Mouse (Mus musculus): ENCODE measurements at regions not wholly inside any gene's neighbourhood (a gene's known extent, or its start where the extent isn't known, plus 50 kb on each side); places are given as distances from the start of the nearest gene placed in this dataset.
A peak's percentile ranks its signal among the peaks of the same experiment; 100 is the strongest.

GRCm38 (mm10) chr7:142835319-142835718 is 92.1 kb upstream of the Ins2 start:
- TF ChIP-seq POLR2A (IDR thresholded peaks at IDR 0.05; ENCODE audit: borderline replicate concordance, extremely low read depth, insufficient read depth, insufficient read length, poor library complexity, severe bottlenecking) (no peak), CTCF (IDR thresholded peaks at IDR 0.05; ENCODE audit: borderline replicate concordance, extremely low read depth, insufficient read depth, insufficient read length) (no peak)
- DNase-seq (ENCODE audit: low read depth), result peak; percentile 0

DNA sequence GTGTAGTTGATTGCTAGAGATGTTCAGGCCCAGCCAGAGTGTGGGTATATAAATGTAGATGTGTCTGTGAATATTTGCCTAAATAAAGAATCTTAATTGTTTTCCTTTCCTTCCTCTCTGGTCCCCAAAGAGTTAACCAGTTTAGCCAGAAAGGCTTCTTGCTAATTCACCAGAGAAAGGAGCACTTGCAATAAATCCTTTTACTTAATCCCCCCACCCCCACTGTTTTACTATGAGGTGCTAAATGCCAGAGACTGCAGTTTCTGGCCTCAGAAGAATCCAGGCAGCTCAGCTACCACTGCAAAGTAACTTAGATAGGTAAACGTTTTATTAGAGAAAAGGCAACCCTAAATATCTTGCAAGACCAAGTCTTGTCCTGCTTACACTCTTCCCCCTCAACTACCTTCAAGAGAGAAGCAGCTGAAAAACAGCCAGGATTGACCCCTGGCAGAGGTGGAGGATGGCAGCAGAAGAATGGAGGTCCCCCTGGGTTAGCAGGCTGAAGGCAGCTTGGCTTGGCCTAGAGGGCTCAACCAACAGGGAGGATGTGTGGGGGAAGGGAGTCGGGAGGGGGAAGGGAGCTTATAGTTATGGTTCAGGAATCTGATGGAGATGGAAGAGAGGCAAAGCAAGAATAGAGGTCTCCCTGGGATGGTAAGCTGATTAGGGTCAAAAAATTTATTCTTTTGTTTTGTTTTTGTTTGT is 87.9 kb upstream of the Ins2 start:
- peak; percentile 29 for DNase-seq (ENCODE audit: low read depth)
- TF ChIP-seq POLR2A (IDR thresholded peaks at IDR 0.05; ENCODE audit: borderline replicate concordance, extremely low read depth, insufficient read depth, insufficient read length, poor library complexity, severe bottlenecking) (no peak), CTCF (IDR thresholded peaks at IDR 0.05; ENCODE audit: borderline replicate concordance, extremely low read depth, insufficient read depth, insufficient read length) (no peak)

DNA sequence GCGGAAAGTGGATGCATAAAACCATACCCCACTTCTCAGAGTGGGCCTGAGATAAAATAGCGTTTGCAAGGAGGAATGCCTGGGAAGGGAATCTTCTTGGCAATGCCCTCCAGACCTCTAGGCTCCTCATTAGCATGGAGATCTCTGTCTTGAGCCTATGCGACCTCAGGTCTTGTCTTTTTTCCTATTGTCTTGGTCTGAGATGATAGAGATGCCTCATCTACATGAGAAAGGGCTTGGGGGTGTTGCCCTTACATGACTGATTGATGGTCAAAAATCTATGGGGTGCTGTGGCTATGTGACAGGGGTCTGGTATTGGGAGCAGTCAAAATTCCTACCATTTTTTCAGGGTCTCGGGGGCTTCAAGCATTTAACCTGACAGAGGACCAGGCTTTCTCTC is 67.5 kb upstream of the Ins2 start:
- TF ChIP-seq CTCF (IDR thresholded peaks at IDR 0.05; ENCODE audit: borderline replicate concordance, extremely low read depth, insufficient read depth, insufficient read length), result no peak
- no peak for TF ChIP-seq POLR2A (IDR thresholded peaks at IDR 0.05; ENCODE audit: borderline replicate concordance, extremely low read depth, insufficient read depth, insufficient read length, poor library complexity, severe bottlenecking)
- no peak for DNase-seq (ENCODE audit: low read depth)

GRCm38 (mm10) chr7:142799424-142799823 is 56.2 kb upstream of the Ins2 start:
- DNase-seq (ENCODE audit: low read depth), result peak; percentile 55
- TF ChIP-seq CTCF (IDR thresholded peaks at IDR 0.05; ENCODE audit: borderline replicate concordance, extremely low read depth, insufficient read depth, insufficient read length), result peak; percentile 72; the same call in 1 of the 2 replicates
- TF ChIP-seq POLR2A (IDR thresholded peaks at IDR 0.05; ENCODE audit: borderline replicate concordance, extremely low read depth, insufficient read depth, insufficient read length, poor library complexity, severe bottlenecking), result no peak

DNA sequence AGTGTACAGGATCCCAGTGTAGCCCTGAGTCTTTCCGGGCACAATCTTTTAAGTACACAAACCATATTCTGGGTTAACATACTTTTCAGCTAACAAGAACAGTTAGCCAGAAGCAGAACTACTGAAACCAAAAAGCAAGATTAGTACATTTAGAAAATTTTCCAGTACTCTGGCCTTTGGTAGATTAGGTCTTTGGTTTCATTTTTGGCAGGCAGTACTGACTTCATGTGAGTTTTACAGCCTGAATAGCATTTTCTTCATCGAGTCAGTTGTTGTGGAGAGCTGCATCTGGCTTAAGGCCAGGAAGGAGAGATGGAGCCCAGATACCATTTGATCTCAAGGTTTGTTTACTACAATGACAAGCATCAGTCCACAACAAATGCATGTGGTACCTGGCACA is 51.3 kb upstream of the Ins2 start:
- DNase-seq (ENCODE audit: low read depth), result peak; percentile 3
- no peak for TF ChIP-seq CTCF (IDR thresholded peaks at IDR 0.05; ENCODE audit: borderline replicate concordance, extremely low read depth, insufficient read depth, insufficient read length)
- no peak for TF ChIP-seq POLR2A (IDR thresholded peaks at IDR 0.05; ENCODE audit: borderline replicate concordance, extremely low read depth, insufficient read depth, insufficient read length, poor library complexity, severe bottlenecking)
